Mouse (Mus musculus) limb, embryonic 11.5 days (tissue): ENCODE measurements around the gene Zfp692. TPM values are rescaled to one million over a fixed set of nuclear protein-coding genes. Genes with fewer than 3 reads are reported as not detected.
A peak's percentile ranks its signal among the peaks of the same experiment; 100 is the strongest.

Source experiments
- ATAC-seq: fragments of 200-750 bp; cut with Nextera tagmentation; 2 replicates; pipeline ENCODE4 v1.8.0; 2017; ENCODE audit warnings: low read depth; ENCODE audit not compliant: insufficient number of reproducible peaks, low FRiP score, low TSS enrichment
- DNase-seq: peaks from one replicate; pipeline ENCODE4 v3.0.0-alpha.2; 2015; ENCODE audit warnings: low spot score
- H3K27ac ChIP-seq: fragments of 300-500 bp; sonication (generic); replicated peaks from 2 replicates; pipeline ENCODE4 v1.5.1; 2014; ENCODE audit warnings: low read depth, mild to moderate bottlenecking, low read length
- H3K27me3 ChIP-seq: fragments of 300-500 bp; sonication (generic); 2 replicates; pipeline ENCODE4 v1.6.1; 2014; ENCODE audit warnings: mild to moderate bottlenecking, low read length, mixed read lengths; ENCODE audit not compliant: control insufficient read depth, insufficient read depth
- H3K36me3 ChIP-seq: fragments of 300-500 bp; sonication (generic); 2 replicates; pipeline ENCODE4 v1.6.1; 2014; ENCODE audit warnings: mild to moderate bottlenecking, low read length, moderate library complexity, mixed read lengths; ENCODE audit not compliant: control insufficient read depth, insufficient read depth
- H3K4me1 ChIP-seq: fragments of 300-500 bp; sonication (generic); 2 replicates; pipeline ENCODE4 v1.6.1; 2014; ENCODE audit warnings: low read length, mixed read lengths; ENCODE audit not compliant: control insufficient read depth, insufficient read depth
- H3K4me2 ChIP-seq: fragments of 300-500 bp; sonication (generic); 2 replicates; pipeline ENCODE4 v1.6.1; 2014; ENCODE audit warnings: low read depth, mild to moderate bottlenecking, moderate library complexity; ENCODE audit not compliant: severe bottlenecking
- H3K4me3 ChIP-seq: fragments of 300-500 bp; sonication (generic); 2 replicates; pipeline ENCODE4 v1.5.1; 2014; ENCODE audit warnings: low read depth, low read length
- H3K9ac ChIP-seq: fragments of 300-500 bp; sonication (generic); 2 replicates; pipeline ENCODE4 v1.6.1; 2014; ENCODE audit warnings: mild to moderate bottlenecking, low read length
- H3K9me3 ChIP-seq: fragments of 300-500 bp; sonication (generic); 2 replicates; pipeline ENCODE4 v1.6.1; 2016; ENCODE audit warnings: low read length; ENCODE audit not compliant: control insufficient read depth
- WGBS: fragments of 180-500 bp; shearing (Covaris S2); extraction: QIAGEN DNeasy Blood & Tissue Kit; methylation state at CpG from one replicate; pipeline ENCODE4 v1.1.7; 2014; 5-methylcytosine and 5-hydroxymethylcytosine counted together
- polyA plus RNA-seq: library from polyadenylated mRNA; unstranded; fragments of >200 nt; fragmentation: Nextera tagmentation; extraction: Ambion mirVana; gene quantifications from 2 replicates; pipeline ENCODE4 v1.2.1, GENCODE M21; 2014

Zfp692 gene
- polyA plus RNA-seq, 1 experiment from 2014 or later, result 14.2 TPM

DNA sequence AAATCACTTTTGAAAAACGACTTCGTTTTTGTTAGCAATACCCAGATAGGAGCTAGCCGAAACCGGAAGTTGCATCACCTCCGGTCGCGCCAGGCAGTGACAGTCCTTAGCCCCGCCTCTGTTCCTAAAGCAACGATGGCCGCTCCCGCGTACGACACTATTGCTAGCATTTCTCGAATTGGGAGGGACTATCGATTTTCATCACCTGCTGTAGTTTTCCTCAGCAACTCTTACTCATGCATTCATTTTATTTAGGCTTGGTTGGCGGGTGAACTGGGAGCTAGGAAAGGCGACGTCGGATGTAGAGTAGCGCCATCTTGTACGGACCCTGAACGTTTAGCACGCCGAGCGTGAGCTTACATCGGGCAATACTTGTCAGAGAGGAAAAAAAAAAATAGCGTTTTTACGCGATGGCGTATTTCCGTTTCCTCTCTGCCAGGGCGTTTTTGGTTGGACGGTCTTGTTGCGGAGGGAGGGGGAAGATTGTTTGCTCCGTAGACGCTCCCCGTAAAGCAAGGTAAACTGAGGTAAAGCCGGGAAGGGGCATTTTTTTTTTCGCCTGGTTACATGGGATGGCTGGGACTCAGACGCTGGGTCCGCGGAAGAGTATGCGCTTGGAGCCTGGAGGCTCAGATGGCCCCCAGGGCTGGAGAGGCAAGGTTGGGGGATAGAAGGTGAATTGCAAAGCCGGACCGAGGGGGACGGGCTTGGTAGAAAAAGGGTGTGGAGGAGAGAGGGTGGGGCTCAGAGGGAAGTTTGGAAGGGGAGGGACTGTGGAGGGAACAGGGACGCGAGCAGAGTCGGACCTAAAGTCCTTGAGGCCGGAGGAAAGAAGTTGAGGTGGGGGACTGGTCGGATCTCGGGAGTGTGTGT lies 23.6 kb downstream of the Zfp692 start, which contains the start of the genes Zfp672 and Sh3bp5l:
Zfp672 (minus strand) TSS at position 64 of the 873 bp plus-strand sequence.
Sh3bp5l (plus strand) TSS at position 449 of the 873 bp plus-strand sequence.
- peak; percentile 93 for ATAC-seq
- H3K27ac ChIP-seq, result no peak within 1 kb of the TSS

DNA sequence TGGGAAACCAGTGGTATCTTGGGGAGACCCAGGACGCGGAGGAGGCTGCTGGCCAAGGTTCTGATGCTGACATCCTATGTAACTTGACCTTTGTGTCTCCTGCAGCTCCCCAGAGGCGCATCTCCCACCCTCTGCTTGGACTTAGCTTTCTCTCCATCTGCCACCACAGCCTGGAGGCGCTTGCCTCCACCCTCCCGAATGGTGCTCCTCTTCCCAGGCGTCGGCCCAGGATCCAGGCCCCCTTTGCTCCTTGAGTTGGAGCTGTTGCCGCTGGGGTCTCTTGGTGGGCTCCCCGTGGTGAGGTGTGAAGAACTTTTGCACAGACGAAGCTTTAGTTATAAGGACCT lies 24.3 kb downstream of the Zfp692 start:
- Histone ChIP-seq H3K4me2 (peak overlapping the region; percentile 96), H3K27ac (no peak overlapping the region), H3K9me3 (no peaks in the 10 kb centered on the region), H3K4me3 (peak overlapping the region; percentile 79), H3K36me3 (no peaks in the 10 kb centered on the region), H3K9ac (peak overlapping the region; percentile 84), H3K4me1 (peaks cover 14% of the 10 kb centered on the region), H3K27me3 (no peaks in the 10 kb centered on the region)
- 0 out of 2 replicates have a peak, but pooled peaks have one; percentile 8 for ATAC-seq
- WGBS, result 19% methylated on average over 10 of the region's 10 CpGs
- DNase-seq, result no peak

More for the DNA sequence above, 23.6 kb downstream of the Zfp692 start, which contains the start of the genes Zfp672 and Sh3bp5l:
- under 1% methylated on average over 52 of the region's 52 CpGs for WGBS
- Histone ChIP-seq H3K4me1 (peaks cover 14% of the 10 kb centered on the region), H3K27me3 (no peaks in the 10 kb centered on the region), H3K4me3 (peak within 1 kb of the TSS; percentile 79), H3K9ac (peak within 1 kb of the TSS; percentile 84), H3K9me3 (no peaks in the 10 kb centered on the region), H3K4me2 (peak within 1 kb of the TSS; percentile 96), H3K36me3 (no peaks in the 10 kb centered on the region)
- peak; percentile 91 for DNase-seq

DNA sequence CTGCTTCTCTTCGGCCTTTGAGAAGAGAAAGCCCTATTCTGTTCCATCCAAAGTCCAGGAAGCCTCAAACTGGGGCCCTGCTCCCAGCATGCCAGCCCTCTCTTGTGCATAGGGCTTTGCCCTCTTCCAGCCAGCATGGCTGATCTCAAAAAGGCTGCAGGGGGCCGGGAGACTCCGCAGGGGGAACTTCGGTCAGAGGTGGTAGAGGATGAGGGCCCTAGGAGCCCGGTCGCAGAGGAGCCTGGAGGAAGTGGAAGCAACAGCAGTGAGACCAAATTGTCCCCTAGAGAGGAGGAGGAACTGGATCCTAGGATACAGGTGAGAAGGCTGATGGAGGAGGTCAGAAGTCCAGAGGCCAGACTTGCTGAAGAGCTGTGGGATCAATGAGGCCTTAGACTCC lies 24.7 kb downstream of the Zfp692 start:
- WGBS, result 87% methylated on average over 6 of the region's 6 CpGs
- H3K9me3 ChIP-seq, result no peaks in the 10 kb centered on the region
- H3K9ac ChIP-seq, result no peak overlapping the region
- peak overlapping the region; percentile 96 for H3K4me2 ChIP-seq
- peaks cover 14% of the 10 kb centered on the region for H3K4me1 ChIP-seq
- ATAC-seq (no peak), DNase-seq (no peak)
- H3K27me3 ChIP-seq, result no peaks in the 10 kb centered on the region
- peak overlapping the region; percentile 79 for H3K4me3 ChIP-seq
- no peak overlapping the region for H3K27ac ChIP-seq
- H3K36me3 ChIP-seq, result no peaks in the 10 kb centered on the region

DNA sequence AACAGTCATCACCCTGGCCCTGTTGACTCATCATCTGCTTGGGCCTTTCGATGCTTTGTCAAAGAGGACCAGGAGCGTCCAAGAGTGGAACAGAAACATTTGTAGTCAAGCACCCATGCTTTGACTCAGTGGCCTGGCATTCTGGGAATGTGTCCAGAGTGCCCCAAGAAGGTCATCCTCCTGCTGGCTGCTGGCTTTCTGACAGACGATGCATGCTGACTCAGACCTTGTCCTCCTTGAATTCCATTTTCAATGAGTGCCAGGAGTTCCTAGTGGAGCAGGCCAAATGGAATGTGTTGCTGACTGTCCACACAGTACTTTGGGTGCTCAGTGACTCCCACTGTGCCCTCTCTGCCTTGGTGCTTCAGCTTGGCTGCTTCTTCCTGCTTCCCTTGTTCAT lies 27.9 kb downstream of the Zfp692 start:
- Histone ChIP-seq H3K36me3 (peaks cover 5% of the 10 kb centered on the region; the same call in 1 of the 2 replicates), H3K9me3 (no peaks in the 10 kb centered on the region), H3K4me1 (peaks cover 7% of the 10 kb centered on the region; the same call in 1 of the 2 replicates), H3K27me3 (no peaks in the 10 kb centered on the region), H3K4me3 (no peak overlapping the region), H3K27ac (no peak overlapping the region), H3K9ac (no peak overlapping the region), H3K4me2 (no peak overlapping the region)
- ATAC-seq (no peak), DNase-seq (no peak)
- 88% methylated on average over 3 of the region's 3 CpGs for WGBS

DNA sequence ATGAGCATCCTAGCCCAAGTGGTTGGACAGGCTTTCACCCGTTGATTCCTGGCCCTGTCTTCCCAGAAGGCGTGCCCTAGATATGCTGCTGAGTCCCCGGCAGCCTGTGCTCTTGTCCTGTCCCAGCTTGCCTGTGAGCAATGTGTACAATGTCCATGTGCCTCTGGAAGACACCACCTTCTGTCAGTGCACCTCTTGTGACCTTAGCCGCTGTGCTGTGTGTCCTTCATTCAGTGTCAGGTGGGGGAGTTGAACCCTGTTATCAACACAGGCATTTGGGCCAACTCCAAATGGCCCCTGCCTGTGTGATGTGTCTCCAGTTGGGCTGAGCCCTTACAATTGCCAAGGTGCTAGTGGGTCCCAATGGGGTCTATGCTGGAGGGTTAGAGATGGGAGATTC lies 39.9 kb downstream of the Zfp692 start:
- 86% methylated on average over 4 of the region's 4 CpGs for WGBS

DNA sequence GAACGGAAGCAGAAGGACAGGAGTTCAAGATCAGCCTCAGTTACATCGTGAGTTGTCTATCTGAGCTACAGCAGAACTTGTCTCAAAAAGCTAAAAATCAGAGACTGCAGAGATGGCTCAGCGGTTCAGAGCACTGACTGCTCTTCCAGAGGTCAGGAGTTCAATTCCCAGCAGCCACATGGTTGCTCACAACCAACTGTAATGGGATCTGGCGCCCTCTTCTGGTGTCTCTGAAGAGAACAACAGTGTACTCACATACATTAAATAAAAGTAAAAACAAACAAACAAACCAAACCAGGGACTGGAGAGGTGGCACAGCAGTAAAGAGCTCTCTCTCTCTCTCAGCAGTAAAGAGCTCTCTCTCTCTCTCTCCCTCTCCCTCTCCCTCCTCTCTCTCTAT lies 43.8 kb downstream of the Zfp692 start:
- DNase-seq, result no peak
- H3K36me3 ChIP-seq, result peaks cover 12% of the 10 kb centered on the region

More for the DNA sequence above, 39.9 kb downstream of the Zfp692 start:
- H3K4me3 ChIP-seq, result no peak overlapping the region
- no peak overlapping the region for H3K4me2 ChIP-seq
- H3K4me1 ChIP-seq, result no peaks in the 10 kb centered on the region
- no peak overlapping the region for H3K27ac ChIP-seq
- ATAC-seq, result no peak
- H3K9me3 ChIP-seq, result no peaks in the 10 kb centered on the region
- no peak for DNase-seq
- no peaks in the 10 kb centered on the region for H3K27me3 ChIP-seq
- peaks cover 15% of the 10 kb centered on the region for H3K36me3 ChIP-seq
- no peak overlapping the region for H3K9ac ChIP-seq

DNA sequence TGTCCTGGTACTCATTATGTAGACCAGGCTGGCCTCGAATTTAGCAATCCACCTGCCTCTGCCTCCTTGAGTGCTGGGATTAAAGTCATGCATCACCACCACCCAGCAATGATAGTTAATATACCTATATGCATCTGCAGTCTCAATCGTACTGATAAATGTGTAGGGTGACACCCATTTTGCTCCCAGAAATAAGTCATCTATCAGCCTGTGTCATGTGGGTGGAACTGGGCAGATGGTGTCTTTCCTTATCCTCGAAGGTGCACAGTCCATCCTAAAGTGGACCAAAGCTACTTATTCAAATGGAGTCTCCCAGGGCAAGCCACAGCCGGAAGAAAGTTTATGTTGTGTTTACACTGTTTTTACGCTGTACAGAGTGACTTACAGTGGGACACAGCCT lies 44.3 kb downstream of the Zfp692 start:
- H3K4me2 ChIP-seq, result no peak overlapping the region
- no peak overlapping the region for H3K27ac ChIP-seq
- WGBS, result 89% methylated on average over 5 of the region's 5 CpGs
- H3K4me3 ChIP-seq, result no peak overlapping the region
- H3K27me3 ChIP-seq, result no peaks in the 10 kb centered on the region
- no peak for DNase-seq
- peaks cover 9% of the 10 kb centered on the region for H3K36me3 ChIP-seq
- no peaks in the 10 kb centered on the region for H3K4me1 ChIP-seq
- H3K9me3 ChIP-seq, result no peaks in the 10 kb centered on the region
- no peak for ATAC-seq
- no peak overlapping the region for H3K9ac ChIP-seq

More for the DNA sequence above, 43.8 kb downstream of the Zfp692 start:
- Histone ChIP-seq H3K9me3 (no peaks in the 10 kb centered on the region), H3K4me1 (no peaks in the 10 kb centered on the region), H3K4me3 (no peak overlapping the region), H3K27ac (no peak overlapping the region), H3K4me2 (no peak overlapping the region), H3K27me3 (no peaks in the 10 kb centered on the region), H3K9ac (no peak overlapping the region)
- ATAC-seq, result no peak
- 69% methylated on average over 4 of the region's 4 CpGs for WGBS

DNA sequence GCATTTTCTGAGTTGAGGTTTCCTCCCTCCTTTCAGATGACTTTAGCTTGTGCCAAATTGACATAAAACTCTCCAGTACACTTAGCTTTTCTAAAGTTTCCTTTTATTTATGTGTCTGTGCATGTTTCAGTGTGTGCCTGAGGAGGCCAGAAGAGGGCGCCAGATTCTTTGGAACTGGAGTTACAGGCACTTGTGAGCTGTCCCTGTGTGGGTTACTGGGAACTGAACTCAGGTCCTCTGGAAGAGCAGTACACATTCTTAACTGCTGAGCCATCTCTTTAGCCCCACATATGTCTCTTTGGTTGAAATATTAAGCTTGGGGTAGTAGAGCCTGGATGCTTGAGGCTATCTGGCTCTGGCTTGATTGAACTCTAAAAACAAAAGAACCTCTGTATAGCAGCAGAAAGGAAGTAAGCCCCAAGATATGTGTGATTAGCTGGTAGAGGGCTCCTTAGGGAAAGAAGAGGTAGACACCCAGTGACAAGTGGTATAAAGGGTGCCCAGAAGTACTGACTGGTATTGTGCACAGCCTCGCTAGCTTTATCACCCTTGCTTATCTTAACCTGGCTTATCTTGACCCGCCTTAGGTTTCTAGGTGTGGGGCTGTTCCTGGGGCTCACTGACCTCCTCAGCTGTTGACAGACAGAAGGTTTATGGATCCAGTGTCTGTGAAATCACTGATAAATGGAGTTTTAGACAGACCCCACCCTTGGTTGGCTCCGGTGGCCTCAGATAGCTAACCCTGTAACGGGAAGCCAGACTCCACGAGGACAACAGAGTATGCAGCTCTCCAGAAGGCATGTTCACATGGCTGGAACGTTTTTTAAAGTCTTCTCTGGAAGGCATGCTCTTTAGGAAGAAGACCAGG lies 46.0 kb downstream of the Zfp692 start:
- no peak overlapping the region for H3K4me3 ChIP-seq
- H3K27me3 ChIP-seq, result no peaks in the 10 kb centered on the region
- ATAC-seq, result no peak
- H3K9ac ChIP-seq, result no peak overlapping the region
- no peak overlapping the region for H3K4me2 ChIP-seq
- H3K36me3 ChIP-seq, result peaks cover 2% of the 10 kb centered on the region; the same call in 1 of the 2 replicates
- H3K9me3 ChIP-seq, result no peaks in the 10 kb centered on the region
- H3K4me1 ChIP-seq, result no peaks in the 10 kb centered on the region
- DNase-seq, result peak; percentile 38
- no peak overlapping the region for H3K27ac ChIP-seq
- WGBS, result 63% methylated on average over 7 of the region's 7 CpGs
